Mouse (Mus musculus) intestine, postnatal 0 days (tissue): ENCODE results near the gene Sox12. TPM values are rescaled to one million over a fixed set of nuclear protein-coding genes. Genes with fewer than 3 reads are reported as not detected.
A peak's percentile ranks its signal among the peaks of the same experiment; 100 is the strongest.

Experiments
- ATAC-seq: fragments of 200-750 bp; cut with Nextera tagmentation; 2 replicates; pipeline ENCODE4 v1.8.0; 2017; ENCODE audit warnings: mild to moderate bottlenecking, moderate TSS enrichment, moderate library complexity
- H3K27ac ChIP-seq: fragments of 300-500 bp; sonication (generic); 2 replicates; pipeline ENCODE4 v1.5.1; 2014; ENCODE audit warnings: mild to moderate bottlenecking, low read depth, low read length, moderate library complexity
- H3K27me3 ChIP-seq: fragments of 300-500 bp; sonication (generic); replicated peaks from 2 replicates; pipeline ENCODE4 v1.6.1; 2014; ENCODE audit warnings: low read length, mixed read lengths; ENCODE audit not compliant: control insufficient read depth, insufficient read depth
- H3K36me3 ChIP-seq: fragments of 300-500 bp; sonication (generic); 2 replicates; pipeline ENCODE4 v1.6.1; 2014; ENCODE audit warnings: mild to moderate bottlenecking, moderate library complexity; ENCODE audit not compliant: control insufficient read depth, insufficient read depth
- H3K4me1 ChIP-seq: fragments of 300-500 bp; sonication (generic); replicated peaks from 2 replicates; pipeline ENCODE4 v1.6.1; 2014; ENCODE audit warnings: antibody characterized with exemption, low read length, mixed read lengths; ENCODE audit not compliant: control insufficient read depth, insufficient read depth
- H3K4me2 ChIP-seq: fragments of 300-500 bp; sonication (generic); replicated peaks from 2 replicates; pipeline ENCODE4 v1.6.1; 2014; ENCODE audit warnings: low read depth, mild to moderate bottlenecking, moderate library complexity
- H3K4me3 ChIP-seq: fragments of 300-500 bp; sonication (generic); 2 replicates; pipeline ENCODE4 v1.5.1; 2014; ENCODE audit warnings: low read depth, low read length
- H3K9ac ChIP-seq: fragments of 300-500 bp; sonication (generic); 2 replicates; pipeline ENCODE4 v1.6.1; 2014; ENCODE audit warnings: mild to moderate bottlenecking, low read depth, low read length
- H3K9me3 ChIP-seq: fragments of 300-500 bp; sonication (generic); 2 replicates; pipeline ENCODE4 v1.6.1; 2016; ENCODE audit warnings: mixed run types; ENCODE audit not compliant: control insufficient read depth
- CTCF ChIP-seq: sonication (generic); IDR thresholded peaks from 2 replicates; pipeline ENCODE4 v1.5.1; 2016; ENCODE audit warnings: low read depth, mild to moderate bottlenecking, control low read depth, antibody characterized with exemption, moderate library complexity
- WGBS: fragments of 180-500 bp; shearing (Covaris S2); extraction: QIAGEN DNeasy Blood & Tissue Kit; methylation state at CpG from one replicate; pipeline ENCODE4 v1.1.7; 2014; 5-methylcytosine and 5-hydroxymethylcytosine counted together
- polyA plus RNA-seq: library from polyadenylated mRNA; unstranded; fragments of >200 nt; fragmentation: Nextera tagmentation; extraction: Ambion mirVana; gene quantifications from 2 replicates; pipeline ENCODE4 v1.2.1, GENCODE M21; 2015

Sox12 gene
- polyA plus RNA-seq, 1 experiment from 2014 or later, result 2.8 TPM

DNA sequence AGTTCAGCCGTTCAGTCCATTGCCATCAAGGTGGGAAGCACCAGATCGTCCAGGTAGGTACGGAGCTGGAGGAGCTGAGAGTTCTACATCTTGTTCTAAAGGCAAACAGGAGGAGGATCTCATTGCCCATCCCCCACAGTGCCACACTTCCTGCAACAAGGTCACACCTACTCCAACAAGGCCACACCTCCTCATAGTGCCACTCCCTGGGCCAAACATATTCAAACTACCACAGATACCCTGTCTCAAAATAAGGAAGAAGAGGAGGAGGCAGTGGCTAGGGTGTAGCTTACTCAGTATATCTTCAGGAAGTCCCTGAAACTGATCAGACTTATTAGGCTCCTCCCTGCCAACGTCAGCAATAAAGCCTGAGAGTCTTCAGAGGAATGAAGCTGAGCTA, 13.7 kb downstream of the Sox12 start:
- Histone ChIP-seq H3K4me1 (no peaks in the 10 kb centered on the region), H3K4me2 (no peak overlapping the region), H3K27me3 (no peaks in the 10 kb centered on the region), H3K27ac (no peak overlapping the region), H3K36me3 (no peaks in the 10 kb centered on the region), H3K4me3 (no peak overlapping the region), H3K9ac (no peak overlapping the region), H3K9me3 (no peaks in the 10 kb centered on the region)
- no peak for ATAC-seq
- no peak for TF ChIP-seq CTCF
- WGBS, result 80% methylated on average over 4 of the region's 4 CpGs

GRCm38 (mm10) chr2:152376345-152376741, 21.5 kb downstream of the Sox12 start, which contains the start of gene Nrsn2:
Gene Nrsn2 (minus strand): TSS chr2:152376638.
- Histone ChIP-seq H3K9ac (no peak within 1 kb of the TSS), H3K27ac (no peak within 1 kb of the TSS), H3K27me3 (peaks cover 17% of the 10 kb centered on the region), H3K4me2 (0 out of 2 replicates have a peak within 1 kb of the TSS, but pooled peaks have one; percentile 21), H3K4me1 (no peaks in the 10 kb centered on the region), H3K9me3 (no peaks in the 10 kb centered on the region), H3K36me3 (no peaks in the 10 kb centered on the region), H3K4me3 (no peak within 1 kb of the TSS)
- ATAC-seq, result no peak
- WGBS, result 4% methylated on average over 16 of the region's 16 CpGs
- TF ChIP-seq CTCF, result no peak

- no peak for TF ChIP-seq CTCF
- no peak overlapping the region for H3K27ac ChIP-seq
- no peaks in the 10 kb centered on the region for H3K4me1 ChIP-seq
- no peaks in the 10 kb centered on the region for H3K36me3 ChIP-seq
- H3K27me3 ChIP-seq, result peaks cover 17% of the 10 kb centered on the region
- ATAC-seq, result no peak
- H3K9me3 ChIP-seq, result no peaks in the 10 kb centered on the region
- 0 out of 2 replicates have a peak overlapping the region, but pooled peaks have one; percentile 21 for H3K4me2 ChIP-seq
- no peak overlapping the region for H3K4me3 ChIP-seq
- H3K9ac ChIP-seq, result no peak overlapping the region
- WGBS, result 10% methylated on average over 21 of the region's 21 CpGs
Measured at GRCm38 (mm10) chr2:152375652-152376344, 22.1 kb downstream of the Sox12 start.

- 73% methylated on average over 9 of the region's 9 CpGs for WGBS
- Histone ChIP-seq H3K4me1 (no peaks in the 10 kb centered on the region), H3K9ac (no peak overlapping the region), H3K4me3 (no peak overlapping the region), H3K4me2 (no peak overlapping the region), H3K27me3 (peaks cover 17% of the 10 kb centered on the region), H3K27ac (no peak overlapping the region), H3K36me3 (no peaks in the 10 kb centered on the region), H3K9me3 (no peaks in the 10 kb centered on the region)
- no peak for ATAC-seq
- TF ChIP-seq CTCF, result no peak
Measured at GRCm38 (mm10) chr2:152373547-152373946, 24.3 kb downstream of the Sox12 start.

DNA sequence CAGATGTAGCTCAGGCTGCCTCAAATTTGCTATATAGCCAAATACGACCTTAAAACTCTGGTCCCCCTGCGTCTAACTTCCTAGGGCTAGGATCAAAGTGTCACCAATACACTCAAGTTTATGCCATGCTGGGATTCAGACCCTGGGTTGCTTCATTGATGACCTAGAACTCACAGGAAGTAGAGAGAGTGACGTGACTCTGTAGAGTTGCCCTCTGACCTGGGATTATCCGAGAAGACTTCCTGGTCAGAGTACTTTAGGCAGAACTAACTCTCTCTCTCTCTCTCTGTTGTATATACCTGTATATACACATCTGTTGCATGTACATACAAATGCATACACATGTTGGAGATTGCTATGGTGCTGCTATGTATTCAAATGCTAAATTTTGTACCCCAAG, 25.2 kb downstream of the Sox12 start:
- 53% methylated on average over 4 of the region's 4 CpGs for WGBS

GRCm38 (mm10) chr2:152372104-152372503, 25.8 kb downstream of the Sox12 start:
- Histone ChIP-seq H3K9ac (no peak overlapping the region), H3K4me2 (no peak overlapping the region), H3K27ac (no peak overlapping the region), H3K9me3 (no peaks in the 10 kb centered on the region), H3K4me3 (no peak overlapping the region), H3K4me1 (no peaks in the 10 kb centered on the region), H3K27me3 (peaks cover 17% of the 10 kb centered on the region), H3K36me3 (no peaks in the 10 kb centered on the region)
- no peak for TF ChIP-seq CTCF
- 80% methylated on average over 7 of the region's 7 CpGs for WGBS
- no peak for ATAC-seq

More for the DNA sequence above, 25.2 kb downstream of the Sox12 start:
- peaks cover 17% of the 10 kb centered on the region for H3K27me3 ChIP-seq
- H3K9me3 ChIP-seq, result no peaks in the 10 kb centered on the region
- no peaks in the 10 kb centered on the region for H3K36me3 ChIP-seq
- H3K4me3 ChIP-seq, result no peak overlapping the region
- no peak overlapping the region for H3K27ac ChIP-seq
- no peak overlapping the region for H3K9ac ChIP-seq
- no peak for ATAC-seq
- no peak overlapping the region for H3K4me2 ChIP-seq
- TF ChIP-seq CTCF, result no peak
- H3K4me1 ChIP-seq, result no peaks in the 10 kb centered on the region
